Mouse (Mus musculus): ENCODE measurements at regions not wholly inside any gene's neighbourhood (a gene's known extent, or its start where the extent isn't known, plus 50 kb on each side); places are given as distances from the start of the nearest gene placed in this dataset.
"Not testable (repeated sequence)": the region's sequence is repeated elsewhere in the genome, so short reads cannot be mapped to it uniquely, and the experiment has no call there.

- Histone ChIP-seq H3K4me3 (replicated peaks; ENCODE audit: extremely low read depth, low read depth, low read length) (no peak overlapping the region), H3K4me1 (ENCODE audit: control insufficient read depth, insufficient read depth, low read length) (no peaks in the 10 kb centered on the region)
- whole genome bisulfite sequencing: 81% methylated on average over 3 of the region's 3 CpGs
- no peak for DNase-seq
- TF ChIP-seq POLR2A (IDR thresholded peaks at IDR 0.05; ENCODE audit: borderline replicate concordance, extremely low read depth, low read depth, low read length) (no peak), CTCF (IDR thresholded peaks at IDR 0.05; ENCODE audit: insufficient read depth, low read length) (no peak)
These were observed 183.5 kb downstream of the Lyplal1 start for GRCm38 (mm10) chr1:185933623-185934022.

- no peak for TF ChIP-seq POLR2A (IDR thresholded peaks at IDR 0.05; ENCODE audit: borderline replicate concordance, extremely low read depth, low read depth, low read length)
- no peak for TF ChIP-seq CTCF (IDR thresholded peaks at IDR 0.05; ENCODE audit: insufficient read depth, low read length)
- no peak for DNase-seq
- Histone ChIP-seq H3K4me3 (replicated peaks; ENCODE audit: extremely low read depth, low read depth, low read length) (no peak overlapping the region), H3K4me1 (ENCODE audit: control insufficient read depth, insufficient read depth, low read length) (no peaks in the 10 kb centered on the region)
These were observed 180.1 kb downstream of the Lyplal1 start for GRCm38 (mm10) chr1:185937026-185937425.

GRCm38 (mm10) chr1:185939914-185940313, 177.2 kb downstream of the Lyplal1 start:
- DNase-seq: peak; percentile 17
- 74% methylated on average over 3 of the region's 3 CpGs for WGBS
- TF ChIP-seq POLR2A (IDR thresholded peaks at IDR 0.05; ENCODE audit: borderline replicate concordance, extremely low read depth, low read depth, low read length) (no peak), CTCF (IDR thresholded peaks at IDR 0.05; ENCODE audit: insufficient read depth, low read length) (no peak)

GRCm38 (mm10) chr1:185940511-185940910, 176.6 kb downstream of the Lyplal1 start:
- 73% methylated on average over 1 of the region's 1 CpGs for WGBS
- TF ChIP-seq POLR2A (IDR thresholded peaks at IDR 0.05; ENCODE audit: borderline replicate concordance, extremely low read depth, low read depth, low read length) (no peak), CTCF (IDR thresholded peaks at IDR 0.05; ENCODE audit: insufficient read depth, low read length) (no peak)
- Histone ChIP-seq H3K4me3 (replicated peaks; ENCODE audit: extremely low read depth, low read depth, low read length) (no peak overlapping the region), H3K4me1 (ENCODE audit: control insufficient read depth, insufficient read depth, low read length) (no peaks in the 10 kb centered on the region)
- no peak for DNase-seq

More at GRCm38 (mm10) chr1:185939914-185940313, 177.2 kb downstream of the Lyplal1 start:
- no peak overlapping the region for H3K4me3 ChIP-seq (replicated peaks; ENCODE audit: extremely low read depth, low read depth, low read length)
- H3K4me1 ChIP-seq (ENCODE audit: control insufficient read depth, insufficient read depth, low read length): no peaks in the 10 kb centered on the region

GRCm38 (mm10) chr1:185951163-185951562, 165.9 kb downstream of the Lyplal1 start:
- Histone ChIP-seq H3K4me1 (ENCODE audit: control insufficient read depth, insufficient read depth, low read length) (no peaks in the 10 kb centered on the region), H3K4me3 (replicated peaks; ENCODE audit: extremely low read depth, low read depth, low read length) (no peak overlapping the region)
- DNase-seq: no peak
- WGBS: 56% methylated on average over 1 of the region's 1 CpGs
- TF ChIP-seq CTCF (IDR thresholded peaks at IDR 0.05; ENCODE audit: insufficient read depth, low read length): no peak
- TF ChIP-seq POLR2A (IDR thresholded peaks at IDR 0.05; ENCODE audit: borderline replicate concordance, extremely low read depth, low read depth, low read length): no peak

- not testable (repeated sequence) for H3K4me1 ChIP-seq (ENCODE audit: control insufficient read depth, insufficient read depth, low read length); DNase-seq; H3K4me3 ChIP-seq (replicated peaks; ENCODE audit: extremely low read depth, low read depth, low read length)
- WGBS: 79% methylated on average over 1 of the region's 1 CpGs
These were observed 161.3 kb downstream of the Lyplal1 start for GRCm38 (mm10) chr1:185955821-185956220.

GRCm38 (mm10) chr1:185957557-185957956, 159.6 kb downstream of the Lyplal1 start:
- Histone ChIP-seq H3K4me1 (ENCODE audit: control insufficient read depth, insufficient read depth, low read length) (no peaks in the 10 kb centered on the region), H3K4me3 (replicated peaks; ENCODE audit: extremely low read depth, low read depth, low read length) (no peak overlapping the region)
- TF ChIP-seq CTCF (IDR thresholded peaks at IDR 0.05; ENCODE audit: insufficient read depth, low read length) (no peak), POLR2A (IDR thresholded peaks at IDR 0.05; ENCODE audit: borderline replicate concordance, extremely low read depth, low read depth, low read length) (no peak)
- DNase-seq: peak; percentile 15
- WGBS: 48% methylated on average over 3 of the region's 3 CpGs

- Histone ChIP-seq H3K4me1 (ENCODE audit: control insufficient read depth, insufficient read depth, low read length) (no peaks in the 10 kb centered on the region), H3K4me3 (replicated peaks; ENCODE audit: extremely low read depth, low read depth, low read length) (no peak overlapping the region)
- 58% methylated on average over 10 of the region's 10 CpGs for WGBS
- TF ChIP-seq CTCF (IDR thresholded peaks at IDR 0.05; ENCODE audit: insufficient read depth, low read length) (no peak), POLR2A (IDR thresholded peaks at IDR 0.05; ENCODE audit: borderline replicate concordance, extremely low read depth, low read depth, low read length) (no peak)
- no peak for DNase-seq
These were observed 158.8 kb downstream of the Lyplal1 start for GRCm38 (mm10) chr1:185958276-185958675.

GRCm38 (mm10) chr1:185962606-185963005, 154.5 kb downstream of the Lyplal1 start:
- TF ChIP-seq CTCF (IDR thresholded peaks at IDR 0.05; ENCODE audit: insufficient read depth, low read length) (no peak), POLR2A (IDR thresholded peaks at IDR 0.05; ENCODE audit: borderline replicate concordance, extremely low read depth, low read depth, low read length) (no peak)
- WGBS: 89% methylated on average over 3 of the region's 3 CpGs

GRCm38 (mm10) chr1:185963773-185964172, 153.3 kb downstream of the Lyplal1 start:
- H3K4me1 ChIP-seq (ENCODE audit: control insufficient read depth, insufficient read depth, low read length): no peaks in the 10 kb centered on the region; the same call in 1 of the 2 replicates
- no peak overlapping the region for H3K4me3 ChIP-seq (replicated peaks; ENCODE audit: extremely low read depth, low read depth, low read length)
- no peak for DNase-seq
- TF ChIP-seq POLR2A (IDR thresholded peaks at IDR 0.05; ENCODE audit: borderline replicate concordance, extremely low read depth, low read depth, low read length) (no peak), CTCF (IDR thresholded peaks at IDR 0.05; ENCODE audit: insufficient read depth, low read length) (no peak)
- WGBS: 93% methylated on average over 2 of the region's 2 CpGs

More at GRCm38 (mm10) chr1:185962606-185963005, 154.5 kb downstream of the Lyplal1 start:
- no peaks in the 10 kb centered on the region; the same call in 1 of the 2 replicates for H3K4me1 ChIP-seq (ENCODE audit: control insufficient read depth, insufficient read depth, low read length)
- H3K4me3 ChIP-seq (replicated peaks; ENCODE audit: extremely low read depth, low read depth, low read length): no peak overlapping the region
- no peak for DNase-seq
